Mouse (Mus musculus) bone marrow macrophage, adult 2 months (primary cell): ENCODE measurements around the gene Trarg1.

Source experiments
- CTCF ChIP-seq: IDR thresholded peaks from 2 replicates; pipeline ENCODE4 v1.5.1; 2012; ENCODE audit warnings: low read depth, mild to moderate bottlenecking, low read length, moderate library complexity
- POLR2A ChIP-seq: IDR thresholded peaks from 2 replicates; pipeline ENCODE4 v1.6.1; 2012; ENCODE audit warnings: mild to moderate bottlenecking, low read depth, low read length, borderline replicate concordance

- TF ChIP-seq CTCF (no peak), POLR2A (no peak)
Measured at GRCm38 (mm10) chr11:76667807-76668206, 11.8 kb upstream of the Trarg1 start.
